Mouse (Mus musculus): Measurements from ENCODE around the gene Cysrt1. TPM values are rescaled to one million over a fixed set of nuclear protein-coding genes. Genes with fewer than 3 reads are reported as not detected.

Cysrt1 gene
- not detected in 2 replicates for polyA plus RNA-seq (2016; fragmentation: Nextera tagmentation; extraction: Ambion mirVana)

DNA sequence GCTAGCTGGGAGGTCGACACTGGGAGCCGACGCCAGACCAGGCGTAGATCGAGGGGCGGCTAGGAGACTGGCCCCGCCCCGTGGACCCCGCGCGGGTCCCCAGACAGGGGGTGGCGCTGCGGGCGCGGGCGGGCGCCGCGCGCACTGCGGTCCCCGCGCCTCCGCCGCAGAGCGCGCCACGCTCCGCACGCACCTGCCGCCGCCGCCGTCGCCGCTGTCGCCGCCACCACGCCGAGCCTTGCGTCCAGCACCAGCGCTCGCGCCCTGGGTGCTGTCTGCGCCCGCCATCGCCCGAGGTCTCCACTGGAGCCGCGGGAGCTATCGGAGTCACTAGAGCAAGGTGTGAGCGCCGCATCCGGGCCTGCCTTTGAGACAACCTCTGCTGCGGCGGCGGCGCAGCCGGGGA, at the start of gene Cysrt1, which contains the start of gene Rnf208:
Gene Cysrt1 (minus strand): TSS at position 352 of the 406 bp plus-strand sequence.
Gene Rnf208 (plus strand): TSS at position 155 of the 406 bp plus-strand sequence.
- Histone ChIP-seq H3K27ac (peak within 1 kb of the TSS; percentile 81), H3K27me3 (ENCODE audit: insufficient read depth, poor library complexity, severe bottlenecking) (peaks cover 46% of the 10 kb centered on the region), H3K9me3 (no peaks in the 10 kb centered on the region), H3K36me3 (peaks cover 19% of the 10 kb centered on the region; the same call in 1 of the 2 replicates), H3K4me1 (peaks cover 30% of the 10 kb centered on the region), H3K4me3 (peak within 1 kb of the TSS; percentile 70)
- DNase-seq (ENCODE audit: low spot score): no peak
- under 1% methylated on average over 59 of the region's 59 CpGs for WGBS

GRCm38 (mm10) chr2:25291184-25292053, 49.2 kb upstream of the Cysrt1 start:
- Histone ChIP-seq H3K36me3 (no peaks in the 10 kb centered on the region), H3K27me3 (ENCODE audit: insufficient read depth, poor library complexity, severe bottlenecking) (peaks cover 100% of the 10 kb centered on the region), H3K27ac (no peak overlapping the region), H3K4me3 (peak overlapping the region; percentile 50), H3K9me3 (no peaks in the 10 kb centered on the region), H3K4me1 (peaks cover 28% of the 10 kb centered on the region)
- no peak for DNase-seq (ENCODE audit: low spot score)
- 8% methylated on average over 32 of the region's 32 CpGs for WGBS

- H3K9me3 ChIP-seq: no peaks in the 10 kb centered on the region
- peaks cover 100% of the 10 kb centered on the region for H3K27me3 ChIP-seq (ENCODE audit: insufficient read depth, poor library complexity, severe bottlenecking)
- peaks cover 6% of the 10 kb centered on the region for H3K36me3 ChIP-seq
- H3K4me1 ChIP-seq: peaks cover 28% of the 10 kb centered on the region
- DNase-seq (ENCODE audit: low spot score): no peak
- no peak overlapping the region for H3K27ac ChIP-seq
- under 1% methylated on average over 18 of the region's 18 CpGs for WGBS
- H3K4me3 ChIP-seq: peak overlapping the region; percentile 36
Measured at GRCm38 (mm10) chr2:25290816-25291130, 48.5 kb upstream of the Cysrt1 start.

- H3K4me3 ChIP-seq: peak overlapping the region; percentile 36
- DNase-seq (ENCODE audit: low spot score): no peak
- peaks cover 28% of the 10 kb centered on the region for H3K4me1 ChIP-seq
- 3% methylated on average over 54 of the region's 54 CpGs for WGBS
- peaks cover 96% of the 10 kb centered on the region for H3K27me3 ChIP-seq (ENCODE audit: insufficient read depth, poor library complexity, severe bottlenecking)
- H3K27ac ChIP-seq: no peak overlapping the region
- peaks cover 11% of the 10 kb centered on the region for H3K36me3 ChIP-seq
- H3K9me3 ChIP-seq: no peaks in the 10 kb centered on the region
Measured at GRCm38 (mm10) chr2:25290101-25290815, 48.0 kb upstream of the Cysrt1 start.

DNA sequence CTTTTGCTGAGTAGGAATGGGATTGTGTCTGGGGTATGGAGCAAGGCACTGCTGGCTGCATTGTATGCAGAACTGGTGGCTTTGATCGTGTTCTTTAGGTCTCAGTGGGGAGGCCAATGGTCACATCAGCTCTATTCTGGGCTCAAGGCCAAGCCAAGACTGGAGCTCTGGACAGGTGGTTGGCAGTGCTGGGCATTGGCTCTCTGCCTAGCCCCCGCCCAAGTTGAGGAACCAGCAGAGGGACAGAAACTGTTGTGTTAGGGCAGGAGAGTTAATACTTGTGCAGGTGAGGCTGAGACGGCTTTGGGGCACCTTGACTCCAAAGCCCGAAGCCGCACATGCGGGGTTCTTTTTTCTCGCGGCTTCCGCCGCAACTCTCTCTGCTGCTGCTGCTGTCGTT, 47.4 kb upstream of the Cysrt1 start, which contains the start of gene Lrrc26:
Gene Lrrc26 (plus strand): TSS at position 265 of the 400 bp plus-strand sequence.
- no peak for DNase-seq (ENCODE audit: low spot score)
- peaks cover 18% of the 10 kb centered on the region for H3K36me3 ChIP-seq
- no peaks in the 10 kb centered on the region for H3K9me3 ChIP-seq
- 9% methylated on average over 11 of the region's 11 CpGs for WGBS
- H3K4me1 ChIP-seq: peaks cover 28% of the 10 kb centered on the region
- no peak within 1 kb of the TSS for H3K27ac ChIP-seq
- H3K4me3 ChIP-seq: peak within 1 kb of the TSS; percentile 36
- H3K27me3 ChIP-seq (ENCODE audit: insufficient read depth, poor library complexity, severe bottlenecking): peaks cover 90% of the 10 kb centered on the region

GRCm38 (mm10) chr2:25288734-25289345, 46.6 kb upstream of the Cysrt1 start:
- Histone ChIP-seq H3K27ac (no peak overlapping the region), H3K4me1 (peaks cover 28% of the 10 kb centered on the region), H3K36me3 (peaks cover 26% of the 10 kb centered on the region), H3K27me3 (ENCODE audit: insufficient read depth, poor library complexity, severe bottlenecking) (peaks cover 82% of the 10 kb centered on the region), H3K4me3 (no peak overlapping the region), H3K9me3 (no peaks in the 10 kb centered on the region)
- WGBS: 82% methylated on average over 7 of the region's 7 CpGs
- no peak for DNase-seq (ENCODE audit: low spot score)

DNA sequence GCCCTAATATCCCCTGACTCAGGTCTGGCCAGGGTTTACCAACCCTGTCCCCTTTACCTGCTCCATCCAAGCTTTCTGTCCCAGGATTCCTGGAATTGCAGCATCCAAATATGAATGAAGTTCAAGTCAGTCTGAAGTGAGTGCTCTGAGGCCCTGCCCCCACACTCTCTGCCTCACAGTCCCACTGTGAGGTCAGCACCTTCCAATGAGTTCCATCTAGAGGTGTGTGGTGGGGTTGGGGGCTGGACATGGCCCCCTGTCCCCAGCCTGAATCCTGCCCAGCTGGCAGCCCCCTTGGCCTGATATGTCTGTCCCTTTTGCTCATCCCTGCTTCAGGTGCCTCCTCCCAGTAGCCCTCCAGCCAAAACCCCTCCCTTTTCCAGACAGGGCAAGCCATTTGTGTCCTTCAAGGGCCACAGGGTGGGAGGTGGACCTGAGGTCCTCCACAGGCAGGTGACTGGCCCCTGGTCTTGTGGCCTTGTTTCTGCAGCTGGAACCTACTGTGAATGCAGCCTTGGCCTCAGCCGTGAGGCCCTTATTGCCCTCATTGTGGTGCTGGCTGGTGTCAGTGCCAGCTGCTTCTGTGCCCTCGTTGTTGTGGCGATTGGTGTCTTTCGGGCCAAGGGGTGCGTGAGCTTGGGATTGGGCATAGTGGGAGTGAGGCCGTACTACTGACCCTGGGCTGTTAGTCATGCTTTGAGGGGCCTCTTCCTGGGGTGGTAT, 45.8 kb upstream of the Cysrt1 start, which contains the start of gene Tmem210:
Gene Tmem210 (plus strand): TSS at position 219 of the 723 bp plus-strand sequence.
- Histone ChIP-seq H3K36me3 (peaks cover 32% of the 10 kb centered on the region), H3K4me3 (no peak within 1 kb of the TSS), H3K4me1 (peaks cover 28% of the 10 kb centered on the region), H3K27me3 (ENCODE audit: insufficient read depth, poor library complexity, severe bottlenecking) (peaks cover 74% of the 10 kb centered on the region), H3K27ac (no peak within 1 kb of the TSS), H3K9me3 (no peaks in the 10 kb centered on the region)
- WGBS: 84% methylated on average over 6 of the region's 6 CpGs
- DNase-seq (ENCODE audit: low spot score): no peak

DNA sequence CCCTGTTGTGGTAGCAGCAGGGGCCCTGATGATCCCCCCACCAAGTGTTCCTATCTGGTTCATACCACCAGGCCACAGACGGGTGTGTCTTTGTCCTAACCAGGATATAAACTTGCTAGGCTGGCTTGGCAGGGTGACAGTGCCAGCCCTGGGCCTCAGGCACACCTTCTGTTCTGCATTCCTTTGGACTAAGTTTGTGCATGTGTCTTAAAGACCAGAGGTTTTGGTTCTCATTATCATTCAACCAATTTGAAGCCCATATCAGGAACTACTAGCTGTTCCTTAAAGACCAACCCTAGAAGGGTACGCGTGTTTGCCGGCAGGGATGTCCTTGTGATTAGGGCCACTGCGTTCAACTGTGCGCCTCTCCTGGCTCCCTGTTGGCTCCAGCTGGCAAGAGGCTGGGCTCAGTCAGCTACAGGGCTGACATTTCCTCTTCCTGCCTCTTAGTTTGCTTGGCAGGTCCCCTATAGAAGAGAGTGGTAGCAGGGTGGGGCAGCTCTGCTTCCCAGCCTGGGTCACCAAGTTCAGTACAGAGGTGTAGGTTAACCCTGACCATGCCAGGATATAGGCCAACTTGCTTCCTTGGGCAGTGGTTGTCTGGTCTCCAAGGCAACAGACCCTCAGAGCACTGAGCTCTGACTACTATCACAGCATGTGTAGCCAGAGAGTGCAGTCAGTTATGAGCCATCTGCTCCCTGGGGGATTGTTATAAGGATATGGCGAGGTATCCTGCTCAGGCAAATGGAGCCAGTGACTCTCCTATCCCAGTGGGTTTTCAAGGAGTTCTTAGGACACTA, 44.8 kb upstream of the Cysrt1 start:
- 51% methylated on average over 7 of the region's 7 CpGs for WGBS
- DNase-seq (ENCODE audit: low spot score): no peak
- no peak overlapping the region for H3K4me3 ChIP-seq
- H3K27me3 ChIP-seq (ENCODE audit: insufficient read depth, poor library complexity, severe bottlenecking): peaks cover 64% of the 10 kb centered on the region
- no peaks in the 10 kb centered on the region for H3K9me3 ChIP-seq
- H3K4me1 ChIP-seq: peaks cover 21% of the 10 kb centered on the region
- peaks cover 43% of the 10 kb centered on the region for H3K36me3 ChIP-seq
- H3K27ac ChIP-seq: no peak overlapping the region

- no peak for DNase-seq (ENCODE audit: low spot score)
- no peaks in the 10 kb centered on the region for H3K9me3 ChIP-seq
- H3K27me3 ChIP-seq (ENCODE audit: insufficient read depth, poor library complexity, severe bottlenecking): peaks cover 56% of the 10 kb centered on the region
- peaks cover 16% of the 10 kb centered on the region for H3K4me1 ChIP-seq
- WGBS: 55% methylated on average over 1 of the region's 1 CpGs
- H3K36me3 ChIP-seq: peaks cover 48% of the 10 kb centered on the region
- H3K4me3 ChIP-seq: no peak overlapping the region
- no peak overlapping the region for H3K27ac ChIP-seq
Measured at GRCm38 (mm10) chr2:25286314-25286713, 44.1 kb upstream of the Cysrt1 start.

GRCm38 (mm10) chr2:25285551-25285950, 43.3 kb upstream of the Cysrt1 start:
- peaks cover 9% of the 10 kb centered on the region for H3K4me1 ChIP-seq
- peaks cover 55% of the 10 kb centered on the region for H3K36me3 ChIP-seq
- WGBS: 89% methylated on average over 2 of the region's 2 CpGs
- no peak for DNase-seq (ENCODE audit: low spot score)
- H3K4me3 ChIP-seq: no peak overlapping the region
- H3K27me3 ChIP-seq (ENCODE audit: insufficient read depth, poor library complexity, severe bottlenecking): peaks cover 49% of the 10 kb centered on the region
- H3K9me3 ChIP-seq: no peaks in the 10 kb centered on the region
- no peak overlapping the region for H3K27ac ChIP-seq

GRCm38 (mm10) chr2:25278928-25279882, 37.0 kb upstream of the Cysrt1 start:
- 59% methylated on average over 13 of the region's 13 CpGs for WGBS
- H3K27me3 ChIP-seq (ENCODE audit: insufficient read depth, poor library complexity, severe bottlenecking): no peaks in the 10 kb centered on the region
- no peaks in the 10 kb centered on the region for H3K9me3 ChIP-seq
- DNase-seq (ENCODE audit: low spot score): no peak
- no peak overlapping the region for H3K27ac ChIP-seq
- H3K4me3 ChIP-seq: no peak overlapping the region
- peaks cover 97% of the 10 kb centered on the region for H3K36me3 ChIP-seq
- no peaks in the 10 kb centered on the region for H3K4me1 ChIP-seq

All from heart, embryonic 10.5 days (tissue).